Mouse (Mus musculus) liver, postnatal 0 days (tissue): ENCODE measurements around the gene Slc38a1.

Experiments
- CTCF ChIP-seq: sonication (generic); IDR thresholded peaks from 2 replicates; pipeline ENCODE4 v1.5.1; 2016; ENCODE audit warnings: antibody characterized with exemption, low read depth
- EP300 ChIP-seq: IDR thresholded peaks from 2 replicates; pipeline ENCODE4 v1.6.1; 2016; ENCODE audit warnings: antibody characterized with exemption, low read depth, mild to moderate bottlenecking

GRCm38 (mm10) chr15:96587998-96588397, 54.7 kb downstream of the Slc38a1 start:
- no peak for TF ChIP-seq CTCF
- TF ChIP-seq EP300: no peak
